Mouse (Mus musculus): ENCODE data around the gene Fbln5. TPM values are rescaled to one million over a fixed set of nuclear protein-coding genes. Genes with fewer than 3 reads are reported as not detected.

Gene Fbln5
- polyA plus RNA-seq, 1 experiment from 2014 or later, result 152 TPM

GRCm38 (mm10) chr12:101836546-101837274 lies 17.9 kb upstream of the Fbln5 start:
- 88% methylated on average over 10 of the region's 10 CpGs for WGBS
- no peaks in the 10 kb centered on the region for H3K4me1 ChIP-seq (ENCODE audit: control insufficient read depth in 2 of 2, insufficient read depth in 2 of 2, low read length in 2 of 2)
- no peaks in the 10 kb centered on the region for H3K9me3 ChIP-seq (ENCODE audit: control insufficient read depth, low read length)
- peaks cover 49% of the 10 kb centered on the region for H3K36me3 ChIP-seq (ENCODE audit: control insufficient read depth, insufficient read depth, low read length)
- ATAC-seq (ENCODE audit: insufficient number of reproducible peaks, insufficient read depth, low FRiP score, low read depth), result no peak
- H3K4me3 ChIP-seq (ENCODE audit: control insufficient read depth in 1 of 2, insufficient read depth in 1 of 2, low read depth in 1 of 2, low read length in 2 of 2), result no peak overlapping the region
- H3K9ac ChIP-seq (ENCODE audit: low read length), result no peak overlapping the region
- no peak overlapping the region for H3K4me2 ChIP-seq (ENCODE audit: low read length)
- H3K27ac ChIP-seq (replicated peaks in 1 of 2; ENCODE audit: control insufficient read depth in 1 of 2, insufficient read depth in 1 of 2, low read depth in 2 of 2, low read length in 2 of 2), result no peak overlapping the region
- no peaks in the 10 kb centered on the region for H3K27me3 ChIP-seq (ENCODE audit: control insufficient read depth, insufficient read depth, low read length)

GRCm38 (mm10) chr12:101834715-101835114 lies 15.9 kb upstream of the Fbln5 start:
- Histone ChIP-seq H3K27ac (replicated peaks in 1 of 2; ENCODE audit: control insufficient read depth in 1 of 2, insufficient read depth in 1 of 2, low read depth in 2 of 2, low read length in 2 of 2) (no peak overlapping the region), H3K9ac (ENCODE audit: low read length) (no peak overlapping the region), H3K4me2 (ENCODE audit: low read length) (no peak overlapping the region), H3K9me3 (ENCODE audit: control insufficient read depth, low read length) (no peaks in the 10 kb centered on the region), H3K27me3 (ENCODE audit: control insufficient read depth, insufficient read depth, low read length) (no peaks in the 10 kb centered on the region), H3K4me3 (ENCODE audit: control insufficient read depth in 1 of 2, insufficient read depth in 1 of 2, low read depth in 1 of 2, low read length in 2 of 2) (no peak overlapping the region), H3K4me1 (ENCODE audit: control insufficient read depth in 2 of 2, insufficient read depth in 2 of 2, low read length in 2 of 2) (peaks cover 0 to 2% of the 10 kb centered on the region in 2 experiments; a peak in 2 of 4 replicates), H3K36me3 (ENCODE audit: control insufficient read depth, insufficient read depth, low read length) (peaks cover 49% of the 10 kb centered on the region)
- 82% methylated on average over 4 of the region's 4 CpGs for WGBS
- ATAC-seq (ENCODE audit: insufficient number of reproducible peaks, insufficient read depth, low FRiP score, low read depth), result no peak

GRCm38 (mm10) chr12:101833776-101834175 lies 14.9 kb upstream of the Fbln5 start:
- Histone ChIP-seq H3K4me2 (ENCODE audit: low read length) (no peak overlapping the region), H3K36me3 (ENCODE audit: control insufficient read depth, insufficient read depth, low read length) (peaks cover 44% of the 10 kb centered on the region), H3K4me1 (ENCODE audit: control insufficient read depth in 2 of 2, insufficient read depth in 2 of 2, low read length in 2 of 2) (peaks cover 0 to 2% of the 10 kb centered on the region in 2 experiments; a peak in 2 of 4 replicates), H3K4me3 (ENCODE audit: control insufficient read depth in 1 of 2, insufficient read depth in 1 of 2, low read depth in 1 of 2, low read length in 2 of 2) (no peak overlapping the region), H3K9ac (ENCODE audit: low read length) (no peak overlapping the region), H3K27ac (replicated peaks in 1 of 2; ENCODE audit: control insufficient read depth in 1 of 2, insufficient read depth in 1 of 2, low read depth in 2 of 2, low read length in 2 of 2) (no peak overlapping the region), H3K27me3 (ENCODE audit: control insufficient read depth, insufficient read depth, low read length) (no peaks in the 10 kb centered on the region), H3K9me3 (ENCODE audit: control insufficient read depth, low read length) (no peaks in the 10 kb centered on the region)
- 90% methylated on average over 8 of the region's 8 CpGs for WGBS
- no peak for ATAC-seq (ENCODE audit: insufficient number of reproducible peaks, insufficient read depth, low FRiP score, low read depth)

GRCm38 (mm10) chr12:101833115-101833506 lies 14.3 kb upstream of the Fbln5 start:
- peaks cover 38% of the 10 kb centered on the region for H3K36me3 ChIP-seq (ENCODE audit: control insufficient read depth, insufficient read depth, low read length)
- H3K9me3 ChIP-seq (ENCODE audit: control insufficient read depth, low read length), result no peaks in the 10 kb centered on the region
- H3K4me2 ChIP-seq (ENCODE audit: low read length), result no peak overlapping the region
- no peak overlapping the region for H3K4me3 ChIP-seq (ENCODE audit: control insufficient read depth in 1 of 2, insufficient read depth in 1 of 2, low read depth in 1 of 2, low read length in 2 of 2)
- peaks cover 0 to 2% of the 10 kb centered on the region in 2 experiments; a peak in 2 of 4 replicates for H3K4me1 ChIP-seq (ENCODE audit: control insufficient read depth in 2 of 2, insufficient read depth in 2 of 2, low read length in 2 of 2)
- H3K9ac ChIP-seq (ENCODE audit: low read length), result no peak overlapping the region
- WGBS, result 92% methylated on average over 6 of the region's 6 CpGs
- ATAC-seq (ENCODE audit: insufficient number of reproducible peaks, insufficient read depth, low FRiP score, low read depth), result no peak
- H3K27me3 ChIP-seq (ENCODE audit: control insufficient read depth, insufficient read depth, low read length), result no peaks in the 10 kb centered on the region
- no peak overlapping the region for H3K27ac ChIP-seq (replicated peaks in 1 of 2; ENCODE audit: control insufficient read depth in 1 of 2, insufficient read depth in 1 of 2, low read depth in 2 of 2, low read length in 2 of 2)

- no peak overlapping the region for H3K27ac ChIP-seq (replicated peaks in 1 of 2; ENCODE audit: control insufficient read depth in 1 of 2, insufficient read depth in 1 of 2, low read depth in 2 of 2, low read length in 2 of 2)
- no peaks in the 10 kb centered on the region for H3K9me3 ChIP-seq (ENCODE audit: control insufficient read depth, low read length)
- 73% methylated on average over 7 of the region's 7 CpGs for WGBS
- H3K4me3 ChIP-seq (ENCODE audit: control insufficient read depth in 1 of 2, insufficient read depth in 1 of 2, low read depth in 1 of 2, low read length in 2 of 2), result no peak overlapping the region
- peaks cover 0 to 2% of the 10 kb centered on the region in 2 experiments; a peak in 2 of 4 replicates for H3K4me1 ChIP-seq (ENCODE audit: control insufficient read depth in 2 of 2, insufficient read depth in 2 of 2, low read length in 2 of 2)
- ATAC-seq (ENCODE audit: insufficient number of reproducible peaks, insufficient read depth, low FRiP score, low read depth), result no peak
- H3K4me2 ChIP-seq (ENCODE audit: low read length), result no peak overlapping the region
- peaks cover 31% of the 10 kb centered on the region for H3K36me3 ChIP-seq (ENCODE audit: control insufficient read depth, insufficient read depth, low read length)
- no peak overlapping the region for H3K9ac ChIP-seq (ENCODE audit: low read length)
- H3K27me3 ChIP-seq (ENCODE audit: control insufficient read depth, insufficient read depth, low read length), result no peaks in the 10 kb centered on the region
Measured at GRCm38 (mm10) chr12:101832179-101833114, 13.6 kb upstream of the Fbln5 start.

- H3K4me3 ChIP-seq (ENCODE audit: control insufficient read depth in 1 of 2, insufficient read depth in 1 of 2, low read depth in 1 of 2, low read length in 2 of 2), result no peak overlapping the region
- no peaks in the 10 kb centered on the region for H3K27me3 ChIP-seq (ENCODE audit: control insufficient read depth, insufficient read depth, low read length)
- H3K9me3 ChIP-seq (ENCODE audit: control insufficient read depth, low read length), result no peaks in the 10 kb centered on the region
- H3K4me1 ChIP-seq (ENCODE audit: control insufficient read depth in 2 of 2, insufficient read depth in 2 of 2, low read length in 2 of 2), result peaks cover 0 to 2% of the 10 kb centered on the region in 2 experiments; a peak in 2 of 4 replicates
- peak; percentile 22; the same call in 1 of the 2 replicates for ATAC-seq (ENCODE audit: insufficient number of reproducible peaks, insufficient read depth, low FRiP score, low read depth)
- H3K4me2 ChIP-seq (ENCODE audit: low read length), result no peak overlapping the region
- no peak overlapping the region for H3K9ac ChIP-seq (ENCODE audit: low read length)
- H3K27ac ChIP-seq (replicated peaks in 1 of 2; ENCODE audit: control insufficient read depth in 1 of 2, insufficient read depth in 1 of 2, low read depth in 2 of 2, low read length in 2 of 2), result peak overlapping the region; percentile 5 to 21; a peak in 1 of 4 replicates
- peaks cover 21% of the 10 kb centered on the region for H3K36me3 ChIP-seq (ENCODE audit: control insufficient read depth, insufficient read depth, low read length)
- 63% methylated on average over 4 of the region's 4 CpGs for WGBS
Measured at GRCm38 (mm10) chr12:101831221-101831620, 12.4 kb upstream of the Fbln5 start.

- Histone ChIP-seq H3K4me3 (ENCODE audit: control insufficient read depth in 1 of 2, insufficient read depth in 1 of 2, low read depth in 1 of 2, low read length in 2 of 2) (no peak overlapping the region), H3K4me1 (ENCODE audit: control insufficient read depth in 2 of 2, insufficient read depth in 2 of 2, low read length in 2 of 2) (peaks cover 7 to 16% of the 10 kb centered on the region in 2 experiments; a peak in 2 of 4 replicates), H3K27me3 (ENCODE audit: control insufficient read depth, insufficient read depth, low read length) (no peaks in the 10 kb centered on the region), H3K36me3 (ENCODE audit: control insufficient read depth, insufficient read depth, low read length) (no peaks in the 10 kb centered on the region), H3K9ac (ENCODE audit: low read length) (no peak overlapping the region), H3K4me2 (ENCODE audit: low read length) (no peak overlapping the region), H3K27ac (replicated peaks in 1 of 2; ENCODE audit: control insufficient read depth in 1 of 2, insufficient read depth in 1 of 2, low read depth in 2 of 2, low read length in 2 of 2) (no peak overlapping the region), H3K9me3 (ENCODE audit: control insufficient read depth, low read length) (no peaks in the 10 kb centered on the region)
- 85% methylated on average over 4 of the region's 4 CpGs for WGBS
- ATAC-seq (ENCODE audit: insufficient number of reproducible peaks, insufficient read depth, low FRiP score, low read depth), result no peak
Measured at GRCm38 (mm10) chr12:101823161-101823560, 4.3 kb upstream of the Fbln5 start.

All from heart, embryonic 14.5 days (tissue).